Mouse (Mus musculus): ENCODE data around the gene Emilin2. TPM values are rescaled to one million over a fixed set of nuclear protein-coding genes. Genes with fewer than 3 reads are reported as not detected.

Gene Emilin2
- polyA plus RNA-seq, 1 experiment from 2014 or later: 4.8 TPM

- Histone ChIP-seq H3K36me3 (peaks cover 61% of the 10 kb centered on the region), H3K4me1 (peaks cover 11% of the 10 kb centered on the region; the same call in 1 of the 2 replicates), H3K9me3 (replicated peaks) (no peaks in the 10 kb centered on the region), H3K4me2 (no peak overlapping the region), H3K27me3 (no peaks in the 10 kb centered on the region), H3K9ac (no peak overlapping the region), H3K27ac (no peak overlapping the region), H3K4me3 (replicated peaks) (no peak overlapping the region)
- 52% methylated on average over 5 of the region's 5 CpGs for WGBS
- ATAC-seq (replicated peaks; ENCODE audit: low FRiP score): no peak
Observed at GRCm38 (mm10) chr17:71223676-71224075, 88.1 kb downstream of the Emilin2 start.

DNA sequence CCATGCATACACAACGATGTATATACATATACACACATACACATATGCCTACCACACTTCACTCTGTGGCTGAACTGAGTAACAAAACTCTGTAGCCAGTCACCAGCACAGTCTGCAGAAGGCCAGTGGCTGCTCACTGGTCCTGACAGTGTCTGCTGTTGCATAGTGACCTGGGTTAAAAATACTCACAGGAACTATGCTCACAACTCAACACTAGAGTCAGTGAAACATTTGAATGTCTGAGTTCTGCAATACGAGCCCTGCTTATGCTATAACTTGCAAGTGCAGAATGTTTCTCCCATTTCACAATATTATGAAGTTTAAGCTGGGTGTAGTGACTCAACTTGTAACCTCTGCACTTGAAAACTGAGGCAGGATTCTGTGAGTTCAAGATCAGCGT, 90.4 kb downstream of the Emilin2 start:
- WGBS: 87% methylated on average over 3 of the region's 3 CpGs
- H3K4me1 ChIP-seq: peaks cover 14% of the 10 kb centered on the region; the same call in 1 of the 2 replicates
- ATAC-seq (replicated peaks; ENCODE audit: low FRiP score): no peak

GRCm38 (mm10) chr17:71217111-71217685, 94.6 kb downstream of the Emilin2 start:
- Histone ChIP-seq H3K4me3 (replicated peaks) (no peak overlapping the region), H3K9me3 (replicated peaks) (no peaks in the 10 kb centered on the region), H3K36me3 (peaks cover 45% of the 10 kb centered on the region), H3K4me2 (no peak overlapping the region), H3K9ac (no peak overlapping the region), H3K4me1 (peaks cover 28% of the 10 kb centered on the region), H3K27me3 (no peaks in the 10 kb centered on the region), H3K27ac (no peak overlapping the region)
- 84% methylated on average over 5 of the region's 5 CpGs for WGBS
- ATAC-seq (replicated peaks; ENCODE audit: low FRiP score): no peak

More for the DNA sequence above, 90.4 kb downstream of the Emilin2 start:
- no peak overlapping the region for H3K4me3 ChIP-seq (replicated peaks)
- no peaks in the 10 kb centered on the region for H3K9me3 ChIP-seq (replicated peaks)
- no peak overlapping the region for H3K4me2 ChIP-seq
- H3K36me3 ChIP-seq: peaks cover 69% of the 10 kb centered on the region
- H3K9ac ChIP-seq: no peak overlapping the region
- H3K27ac ChIP-seq: no peak overlapping the region
- H3K27me3 ChIP-seq: no peaks in the 10 kb centered on the region

DNA sequence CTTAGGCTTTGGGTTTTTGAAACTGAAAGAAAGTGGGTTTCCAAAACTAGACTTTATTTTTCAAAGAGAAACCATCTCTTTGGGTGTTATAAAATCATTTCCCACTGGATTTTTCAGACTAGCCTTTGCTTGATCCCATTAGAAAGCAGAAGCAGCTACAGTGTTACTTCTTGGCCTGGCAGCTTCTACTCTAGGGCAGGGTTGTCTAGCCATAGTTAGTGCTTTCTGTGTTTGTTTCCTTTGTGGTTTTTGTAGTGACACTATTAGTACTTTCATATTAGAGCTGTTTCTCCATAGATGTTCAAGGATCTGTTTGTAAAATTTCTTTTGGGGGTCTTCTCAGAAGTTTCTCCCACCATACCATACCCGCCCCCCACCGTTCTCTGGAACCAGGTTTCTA, 95.5 kb downstream of the Emilin2 start:
- ATAC-seq (replicated peaks; ENCODE audit: low FRiP score): no peak
- Histone ChIP-seq H3K27ac (no peak overlapping the region), H3K9me3 (replicated peaks) (no peaks in the 10 kb centered on the region), H3K4me1 (peaks cover 34% of the 10 kb centered on the region), H3K9ac (no peak overlapping the region), H3K36me3 (peaks cover 39% of the 10 kb centered on the region), H3K27me3 (no peaks in the 10 kb centered on the region), H3K4me2 (no peak overlapping the region), H3K4me3 (replicated peaks) (no peak overlapping the region)
- WGBS: 74% methylated on average over 2 of the region's 2 CpGs

- Histone ChIP-seq H3K4me2 (no peak overlapping the region), H3K36me3 (peaks cover 31% of the 10 kb centered on the region), H3K27me3 (no peaks in the 10 kb centered on the region), H3K27ac (no peak overlapping the region), H3K9me3 (replicated peaks) (no peaks in the 10 kb centered on the region), H3K4me3 (replicated peaks) (no peak overlapping the region), H3K4me1 (peaks cover 37% of the 10 kb centered on the region), H3K9ac (no peak overlapping the region)
- 58% methylated on average over 2 of the region's 2 CpGs for WGBS
- ATAC-seq (replicated peaks; ENCODE audit: low FRiP score): no peak
Observed at GRCm38 (mm10) chr17:71215241-71215839, 96.4 kb downstream of the Emilin2 start.

- peaks cover 29% of the 10 kb centered on the region for H3K36me3 ChIP-seq
- ATAC-seq (replicated peaks; ENCODE audit: low FRiP score): no peak
- H3K4me1 ChIP-seq: peaks cover 39% of the 10 kb centered on the region
- no peak overlapping the region for H3K4me2 ChIP-seq
- H3K9ac ChIP-seq: no peak overlapping the region
- H3K27ac ChIP-seq: peak overlapping the region; percentile 28; the same call in 1 of the 2 replicates
- no peaks in the 10 kb centered on the region for H3K27me3 ChIP-seq
- no peak overlapping the region for H3K4me3 ChIP-seq (replicated peaks)
- 69% methylated on average over 17 of the region's 17 CpGs for WGBS
- no peaks in the 10 kb centered on the region for H3K9me3 ChIP-seq (replicated peaks)
Observed at GRCm38 (mm10) chr17:71214514-71215240, 97.1 kb downstream of the Emilin2 start.

DNA sequence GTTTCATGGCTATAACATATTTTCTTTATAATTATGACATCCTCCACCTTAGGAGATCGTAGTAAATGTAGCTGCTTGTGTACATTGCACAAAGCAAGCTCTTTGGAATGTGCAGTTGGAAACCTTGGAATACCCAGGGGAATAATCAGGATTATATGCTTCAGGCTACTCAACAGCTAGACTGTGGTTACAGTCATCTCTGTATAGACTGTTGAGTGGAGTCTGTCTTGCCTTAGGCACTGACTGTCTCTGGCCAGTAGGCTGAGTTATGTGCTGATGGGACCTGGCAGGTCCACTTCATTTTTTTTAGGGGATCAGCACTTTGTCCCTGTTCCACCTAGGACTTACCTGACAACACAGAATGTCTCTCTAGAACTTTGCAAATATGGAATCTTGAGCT, 98.1 kb downstream of the Emilin2 start:
- Histone ChIP-seq H3K4me2 (no peak overlapping the region), H3K4me3 (replicated peaks) (no peak overlapping the region), H3K27ac (no peak overlapping the region), H3K9me3 (replicated peaks) (no peaks in the 10 kb centered on the region), H3K27me3 (no peaks in the 10 kb centered on the region), H3K36me3 (peaks cover 24% of the 10 kb centered on the region), H3K4me1 (peaks cover 39% of the 10 kb centered on the region), H3K9ac (no peak overlapping the region)
- WGBS: 68% methylated on average over 1 of the region's 1 CpGs
- ATAC-seq (replicated peaks; ENCODE audit: low FRiP score): no peak

- peaks cover 39% of the 10 kb centered on the region for H3K4me1 ChIP-seq
- H3K9me3 ChIP-seq (replicated peaks): no peaks in the 10 kb centered on the region
- WGBS: 70% methylated on average over 6 of the region's 6 CpGs
- no peak overlapping the region for H3K4me3 ChIP-seq (replicated peaks)
- H3K9ac ChIP-seq: no peak overlapping the region
- peaks cover 13% of the 10 kb centered on the region for H3K36me3 ChIP-seq
- no peak overlapping the region for H3K4me2 ChIP-seq
- no peak overlapping the region for H3K27ac ChIP-seq
- ATAC-seq (replicated peaks; ENCODE audit: low FRiP score): peak; percentile 59
- H3K27me3 ChIP-seq: no peaks in the 10 kb centered on the region
Observed at GRCm38 (mm10) chr17:71211962-71212646, 99.7 kb downstream of the Emilin2 start.

- no peaks in the 10 kb centered on the region for H3K9me3 ChIP-seq (replicated peaks)
- no peak overlapping the region for H3K27ac ChIP-seq
- no peak for ATAC-seq (replicated peaks; ENCODE audit: low FRiP score)
- H3K36me3 ChIP-seq: no peaks in the 10 kb centered on the region
- H3K4me2 ChIP-seq: no peak overlapping the region
- no peak overlapping the region for H3K9ac ChIP-seq
- no peaks in the 10 kb centered on the region for H3K27me3 ChIP-seq
- H3K4me3 ChIP-seq (replicated peaks): no peak overlapping the region
- 84% methylated on average over 3 of the region's 3 CpGs for WGBS
- H3K4me1 ChIP-seq: peaks cover 34% of the 10 kb centered on the region
Observed at GRCm38 (mm10) chr17:71209936-71210335, 101.8 kb downstream of the Emilin2 start.

DNA sequence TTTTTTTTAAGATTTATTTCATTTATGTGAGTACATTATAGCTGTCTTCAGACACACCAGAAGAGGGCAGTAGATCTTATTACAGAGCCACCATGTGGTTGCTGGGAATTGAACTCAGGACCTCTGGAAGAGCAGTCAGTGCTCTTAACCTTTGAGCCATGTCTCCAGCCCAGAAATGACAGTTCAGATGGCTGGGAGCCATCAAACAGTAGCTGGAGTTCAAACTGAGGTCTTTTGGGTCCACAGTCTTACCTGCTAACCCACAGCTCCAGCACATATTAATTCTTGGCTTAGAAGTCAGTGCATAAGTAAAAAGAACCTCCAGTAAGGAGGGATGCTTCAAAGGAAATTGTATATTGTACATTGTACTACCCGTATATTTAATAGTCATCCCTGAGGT, 102.9 kb downstream of the Emilin2 start:
- WGBS: 91% methylated on average over 1 of the region's 1 CpGs
- no peak overlapping the region for H3K4me2 ChIP-seq
- H3K27me3 ChIP-seq: no peaks in the 10 kb centered on the region
- H3K9ac ChIP-seq: no peak overlapping the region
- peaks cover 33% of the 10 kb centered on the region for H3K4me1 ChIP-seq
- no peaks in the 10 kb centered on the region for H3K36me3 ChIP-seq
- no peak overlapping the region for H3K27ac ChIP-seq
- H3K4me3 ChIP-seq (replicated peaks): no peak overlapping the region
- H3K9me3 ChIP-seq (replicated peaks): no peaks in the 10 kb centered on the region
- ATAC-seq (replicated peaks; ENCODE audit: low FRiP score): no peak

GRCm38 (mm10) chr17:71208376-71208775, 103.4 kb downstream of the Emilin2 start:
- no peak overlapping the region for H3K4me2 ChIP-seq
- H3K27ac ChIP-seq: no peak overlapping the region
- H3K9ac ChIP-seq: no peak overlapping the region
- no peaks in the 10 kb centered on the region for H3K36me3 ChIP-seq
- no peaks in the 10 kb centered on the region for H3K9me3 ChIP-seq (replicated peaks)
- 98% methylated on average over 1 of the region's 1 CpGs for WGBS
- no peak for ATAC-seq (replicated peaks; ENCODE audit: low FRiP score)
- no peak overlapping the region for H3K4me3 ChIP-seq (replicated peaks)
- peaks cover 29% of the 10 kb centered on the region for H3K4me1 ChIP-seq
- H3K27me3 ChIP-seq: no peaks in the 10 kb centered on the region

DNA sequence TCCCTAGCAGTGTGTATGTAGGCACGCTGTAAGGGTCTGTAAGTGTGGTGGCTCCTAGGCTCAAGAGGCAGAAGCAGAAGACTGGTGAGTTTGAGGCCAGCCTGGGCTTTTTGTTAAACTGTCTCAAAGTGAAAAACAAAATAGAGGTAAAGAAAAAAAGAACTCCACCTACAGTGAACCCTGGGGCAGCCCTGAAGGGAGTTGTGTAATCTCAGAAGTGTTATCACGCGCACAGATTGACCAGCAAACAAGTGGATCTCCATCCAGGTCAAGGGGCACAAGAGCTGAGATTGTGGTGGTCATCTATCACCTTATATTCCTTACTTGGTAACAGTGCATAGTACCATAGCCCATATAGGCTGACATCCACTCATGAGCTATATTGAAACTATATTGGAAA, 104.5 kb downstream of the Emilin2 start:
- ATAC-seq (replicated peaks; ENCODE audit: low FRiP score): no peak
- H3K9ac ChIP-seq: no peak overlapping the region
- 91% methylated on average over 3 of the region's 3 CpGs for WGBS
- no peaks in the 10 kb centered on the region for H3K9me3 ChIP-seq (replicated peaks)
- H3K27me3 ChIP-seq: no peaks in the 10 kb centered on the region
- H3K4me3 ChIP-seq (replicated peaks): no peak overlapping the region
- no peak overlapping the region for H3K27ac ChIP-seq
- H3K4me1 ChIP-seq: peaks cover 31% of the 10 kb centered on the region
- H3K4me2 ChIP-seq: no peak overlapping the region
- H3K36me3 ChIP-seq: no peaks in the 10 kb centered on the region
